Mouse (Mus musculus): ENCODE results near the gene Zfp189.
"Not testable (repeated sequence)": the region's sequence is repeated elsewhere in the genome, so short reads cannot be mapped to it uniquely, and the experiment has no call there.

Gene Zfp189

DNA sequence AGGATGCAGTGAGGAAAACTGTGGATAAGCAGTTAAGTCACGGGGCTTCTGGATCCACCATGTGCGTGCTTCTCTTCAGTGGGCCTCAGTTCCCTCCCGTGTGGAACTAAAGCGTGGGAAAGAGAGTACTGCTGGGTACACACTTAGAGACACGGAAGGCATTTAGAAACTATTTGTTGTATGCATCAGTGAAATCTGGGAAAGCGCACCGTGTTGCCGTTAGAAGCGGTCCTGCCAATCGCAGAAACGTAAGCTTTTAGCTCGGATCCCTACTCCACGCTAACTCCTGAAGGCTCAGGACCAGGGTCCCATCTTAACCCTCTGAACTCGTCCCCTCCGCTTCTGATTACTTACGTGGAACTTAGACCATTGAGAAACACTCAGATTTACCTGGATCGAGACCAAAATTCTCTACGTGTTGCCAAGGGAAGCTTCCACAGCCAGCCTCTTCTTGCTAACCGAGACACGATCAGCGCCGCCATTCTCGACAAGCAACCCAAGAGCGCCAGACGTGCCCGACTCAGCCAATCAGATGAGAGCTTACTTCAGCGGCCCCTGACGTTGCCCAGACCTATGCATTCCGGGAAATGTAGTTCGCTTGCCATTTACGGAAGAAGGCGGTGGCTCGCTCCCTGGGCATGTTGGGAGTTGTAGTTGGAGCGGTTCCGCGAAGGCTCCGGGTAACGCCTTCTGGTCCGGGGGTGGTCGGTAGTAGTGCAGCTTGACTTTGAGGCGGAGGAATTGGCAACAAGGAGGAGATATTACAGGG, at the start of gene Zfp189, which contains the start of gene Mrpl50:
Zfp189 (plus strand) TSS at position 605 of the 769 bp plus-strand sequence.
Mrpl50 (minus strand) TSS at position 522 of the 769 bp plus-strand sequence.
- DNase-seq (ENCODE audit: low spot score), result peak; percentile 97

DNA sequence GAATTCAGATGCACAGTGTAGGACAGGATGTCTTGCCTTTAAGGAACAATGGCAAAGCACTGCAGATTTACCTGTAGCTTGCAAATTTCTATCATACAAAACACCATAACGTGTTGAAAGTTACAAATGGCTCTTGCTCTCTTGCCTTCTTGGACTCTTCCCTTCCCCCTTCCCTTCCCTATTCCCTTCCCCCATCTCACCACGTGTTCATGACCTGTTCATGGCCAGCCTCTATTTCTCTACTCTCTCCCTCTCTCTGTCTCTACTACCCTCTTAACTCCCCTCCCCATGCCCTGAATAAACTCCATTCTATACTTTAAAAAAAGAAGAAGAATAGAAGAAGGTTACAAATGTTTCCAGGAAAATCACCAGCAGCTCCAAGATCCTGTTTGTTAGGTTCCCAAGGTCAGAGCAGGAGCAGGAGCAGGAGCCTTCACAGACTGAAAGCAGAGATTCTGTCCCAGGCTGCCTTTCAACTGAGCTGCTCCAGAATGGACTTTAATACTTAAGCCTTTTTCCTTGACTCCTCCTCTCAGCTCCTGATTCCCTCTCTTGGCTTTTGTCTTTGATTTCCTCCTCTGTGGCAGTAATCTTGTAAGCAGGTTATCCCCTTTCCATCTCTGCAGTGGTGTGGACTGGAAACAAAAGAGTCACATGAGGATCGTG, 47.4 kb upstream of the Zfp189 start, which contains the start of gene Acnat1:
Acnat1 (minus strand) TSS at position 478 of the 666 bp plus-strand sequence.
- no peak for DNase-seq (ENCODE audit: low spot score)

DNA sequence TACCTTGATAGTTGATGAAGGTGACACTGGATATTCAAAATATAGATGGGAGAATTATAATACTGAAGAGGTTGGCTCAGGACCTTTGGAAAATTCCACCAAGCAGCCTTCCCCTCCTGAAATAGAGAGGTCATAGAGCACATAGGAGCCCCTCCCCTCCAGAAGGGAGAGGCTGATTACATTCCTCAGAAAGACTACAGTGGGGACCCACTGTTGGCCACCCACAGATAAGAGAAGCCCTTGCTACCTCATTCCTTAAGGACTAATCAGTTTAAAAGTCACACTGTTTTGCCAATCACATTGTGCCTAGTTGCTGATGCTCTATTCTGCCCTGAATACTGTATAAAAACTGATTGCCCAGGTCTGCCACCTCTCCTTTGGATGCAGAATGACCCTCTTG, 46.4 kb upstream of the Zfp189 start:
- DNase-seq (ENCODE audit: low spot score), result no peak

DNA sequence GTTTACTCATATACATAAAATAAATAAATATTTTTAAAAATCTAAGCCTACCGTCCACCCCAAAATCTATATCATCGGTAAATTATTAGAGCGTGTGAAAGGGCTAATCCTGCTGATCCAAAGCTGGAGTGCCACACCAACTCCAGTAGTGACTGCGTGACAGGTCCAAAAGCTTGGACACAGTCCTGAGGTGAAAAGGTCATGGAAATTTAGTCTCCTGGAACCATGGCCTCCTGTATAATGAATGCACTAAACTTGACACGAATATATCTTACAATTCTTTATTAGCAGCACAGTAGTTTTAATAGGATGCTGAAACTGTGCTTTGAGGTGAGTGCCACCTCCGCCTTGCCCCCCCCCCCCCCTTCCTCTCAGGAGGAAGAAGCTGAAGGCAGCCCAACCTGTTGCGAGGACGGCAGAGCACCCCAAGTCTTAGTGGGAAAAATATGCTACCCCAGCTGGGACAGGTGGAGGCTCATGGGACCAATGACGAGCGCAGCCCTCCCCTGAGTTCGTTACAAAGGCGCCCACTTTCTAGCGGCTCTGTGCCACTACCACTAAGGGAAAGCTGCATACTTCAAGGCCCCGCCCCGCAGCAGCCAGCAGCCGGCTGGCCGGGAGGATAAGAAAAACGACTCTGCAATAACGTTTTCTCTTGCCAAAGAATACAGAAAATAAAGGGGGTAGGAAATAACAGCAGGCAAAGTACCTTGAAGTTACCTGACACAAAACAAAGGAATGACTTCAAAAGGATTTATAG, 42.7 kb upstream of the Zfp189 start:
- peak; percentile 16 for DNase-seq (ENCODE audit: low spot score)

DNA sequence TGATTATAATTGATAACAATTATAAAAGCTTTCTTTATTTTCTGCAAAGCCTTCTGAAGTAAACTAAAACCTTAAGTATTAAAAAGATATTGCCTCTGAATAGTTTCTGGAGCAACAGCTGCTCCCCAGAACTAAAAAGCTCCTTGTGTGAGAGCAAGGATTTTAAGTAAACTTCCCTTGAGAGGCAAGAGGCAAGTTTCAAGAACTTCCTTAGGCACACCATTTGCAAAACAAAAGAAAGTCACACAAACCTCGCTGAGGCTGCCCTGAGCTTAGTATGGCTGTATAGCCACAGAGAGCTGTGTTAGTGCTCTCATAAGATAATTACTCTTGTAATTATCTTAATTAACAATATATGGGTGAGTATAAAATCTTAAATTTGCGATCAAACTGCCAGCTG, 41.9 kb upstream of the Zfp189 start:
- not testable (repeated sequence) for DNase-seq (ENCODE audit: low spot score)

DNA sequence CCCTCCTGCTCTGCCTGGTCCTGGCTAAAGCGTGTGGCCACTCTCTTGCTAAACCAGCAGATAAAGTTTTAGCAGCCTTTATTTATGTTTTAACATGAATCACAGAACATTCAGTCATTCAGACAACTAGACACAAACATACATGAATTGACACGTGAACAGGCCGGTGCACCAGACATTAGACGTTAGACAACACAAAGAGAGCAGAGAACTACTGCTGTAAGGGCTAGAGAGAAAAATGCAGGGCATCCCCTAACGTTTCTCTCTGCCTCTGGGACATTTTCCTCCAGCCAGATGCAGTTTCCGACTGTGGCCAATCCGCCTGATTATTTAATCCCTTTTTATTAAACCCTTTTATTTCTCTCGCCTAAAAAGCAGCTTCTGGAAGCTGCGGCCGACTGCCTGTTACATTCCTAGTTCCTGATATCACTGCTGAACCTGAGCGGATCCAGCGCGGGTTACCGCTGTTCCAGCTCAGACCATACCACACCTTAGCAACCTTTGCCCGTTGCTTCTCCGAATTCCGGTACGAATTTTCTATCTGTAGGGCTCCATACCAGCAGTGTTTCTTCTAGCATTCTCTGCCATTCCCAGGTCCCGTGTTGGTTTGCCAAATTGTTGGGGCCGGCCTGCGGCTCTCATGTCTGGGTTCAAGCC, 40.7 kb upstream of the Zfp189 start:
- DNase-seq (ENCODE audit: low spot score), result no peak

DNA sequence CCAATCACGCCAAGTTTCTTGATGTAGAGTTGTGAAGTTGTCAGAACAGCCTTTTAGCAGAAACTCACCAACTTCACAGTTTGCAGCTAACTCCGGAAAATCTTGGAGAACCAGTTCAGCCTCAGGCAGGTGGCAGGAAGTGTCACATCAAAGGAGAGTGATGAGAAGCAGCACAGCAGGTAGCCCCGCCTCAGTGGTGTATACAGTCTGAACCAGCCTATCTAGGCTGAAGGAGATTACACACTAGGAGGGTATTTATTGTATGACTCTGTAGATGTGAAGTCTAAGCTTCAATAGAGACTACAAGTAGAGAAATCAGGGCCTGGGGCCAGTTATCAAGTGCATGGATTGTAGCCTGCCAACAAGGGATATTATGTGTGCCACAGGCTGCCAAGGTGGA, 40.1 kb upstream of the Zfp189 start:
- DNase-seq (ENCODE audit: low spot score), result peak; percentile 2

DNA sequence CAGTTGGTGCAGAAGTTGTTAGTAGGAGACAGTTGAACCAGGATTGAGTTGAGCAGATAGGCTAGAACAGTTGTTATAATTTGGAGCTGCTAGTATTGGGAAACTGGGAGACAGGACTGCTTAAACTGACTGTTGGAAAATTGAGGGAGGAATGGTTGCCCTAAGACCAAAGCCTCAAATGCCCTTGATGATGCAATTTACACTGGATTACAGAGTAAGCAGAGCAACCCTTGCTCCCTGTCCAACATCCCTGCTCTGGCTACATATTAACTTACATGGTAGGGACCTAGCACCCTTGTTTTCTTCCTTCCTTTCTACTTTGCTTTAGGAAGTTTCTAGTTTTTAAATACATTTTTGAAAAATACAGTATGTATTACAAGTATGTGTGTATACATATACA, 35.5 kb upstream of the Zfp189 start:
- no peak for DNase-seq (ENCODE audit: low spot score)

DNA sequence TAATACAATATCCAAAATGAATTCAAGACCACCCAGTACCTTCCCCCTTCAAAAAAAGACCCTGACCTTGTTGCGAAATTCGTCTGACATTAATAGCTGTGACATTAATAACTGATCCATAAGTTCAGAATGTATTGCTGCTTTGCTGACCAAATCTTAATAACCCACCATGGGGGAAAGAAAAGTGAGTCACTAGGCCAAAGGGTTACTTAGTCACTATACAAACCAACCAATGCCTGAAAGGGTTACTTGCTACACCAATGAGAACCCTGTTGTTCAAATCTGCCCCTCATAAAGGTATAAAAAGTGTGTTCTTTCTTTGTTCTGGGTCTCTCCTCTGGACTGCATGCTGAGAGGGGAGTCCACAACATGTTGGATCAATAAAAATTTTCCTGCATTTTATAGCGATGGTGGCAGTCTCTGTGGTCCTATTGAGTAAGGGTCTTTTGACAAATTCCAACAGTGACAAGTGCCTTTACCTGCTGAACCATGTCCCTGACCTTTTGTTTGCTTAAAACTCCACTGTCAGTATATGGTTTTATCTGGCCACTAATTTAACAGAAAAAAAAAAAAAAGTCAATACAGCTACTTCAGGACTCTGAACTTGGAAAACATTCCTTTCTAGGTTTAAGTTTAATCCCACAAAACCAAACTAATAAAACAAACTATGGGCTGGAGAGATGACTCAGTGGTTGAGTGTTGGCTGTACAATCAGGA, 34.9 kb upstream of the Zfp189 start:
- DNase-seq (ENCODE audit: low spot score), result not testable (repeated sequence)

DNA sequence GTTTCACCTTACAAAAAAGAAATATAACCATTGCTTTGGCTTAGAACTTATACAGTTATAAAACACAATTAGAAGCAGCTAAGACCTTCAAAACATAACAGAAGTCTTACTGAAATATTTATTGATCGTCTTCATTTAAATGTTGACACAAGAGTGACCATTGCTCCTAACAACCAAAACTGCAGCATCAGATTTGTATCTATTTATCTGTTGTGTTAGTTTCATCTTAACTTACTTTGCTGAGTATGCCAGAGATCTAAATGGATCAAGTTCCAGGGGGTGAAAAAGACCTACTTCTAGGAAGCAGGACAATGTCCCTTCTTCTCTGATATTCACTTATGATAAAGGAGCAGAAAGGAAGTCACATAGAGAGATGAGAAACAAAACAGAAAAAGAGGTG, 17.4 kb upstream of the Zfp189 start:
- no peak for DNase-seq (ENCODE audit: low spot score)

DNA sequence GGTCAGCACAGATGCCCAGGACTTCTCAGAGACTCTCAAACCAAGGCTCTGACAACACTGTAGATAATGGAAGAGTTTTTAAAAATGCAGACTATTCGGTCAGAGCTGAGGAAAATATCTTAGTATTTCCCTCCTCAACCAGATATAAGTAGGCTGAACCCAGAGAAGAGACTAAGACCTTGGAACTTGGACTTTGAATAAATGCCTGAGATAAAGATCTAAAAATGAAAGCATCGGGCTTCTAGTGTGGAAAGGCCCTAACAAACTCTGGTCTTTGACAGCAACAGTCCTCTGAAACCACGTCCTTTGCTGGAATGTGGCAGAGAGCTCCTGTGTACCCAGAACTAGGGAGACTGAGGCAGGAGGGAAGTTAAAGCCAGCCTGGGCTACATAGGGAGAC, 14.6 kb upstream of the Zfp189 start, which contains the start of gene Baat:
Baat (minus strand) TSS at position 172 of the 400 bp plus-strand sequence.
- no peak for DNase-seq (ENCODE audit: low spot score)

DNA sequence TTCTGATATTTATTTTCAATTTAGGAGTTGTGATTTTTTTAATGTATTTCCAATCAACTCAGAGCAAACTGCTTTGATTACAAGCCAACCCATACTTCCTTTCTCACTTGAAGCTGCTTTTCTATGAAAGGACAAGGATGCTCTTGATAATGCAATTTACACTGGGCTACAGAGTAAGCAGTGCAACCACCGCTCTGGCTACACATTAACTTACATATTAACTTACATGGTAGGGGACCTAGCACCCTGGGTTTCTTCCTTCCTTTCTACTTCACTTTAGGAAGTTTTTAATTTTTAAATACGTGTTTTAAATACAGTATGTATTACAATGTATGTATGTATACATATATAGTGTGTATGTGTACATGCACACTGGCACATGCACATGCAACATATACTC, 11.8 kb upstream of the Zfp189 start:
- no peak for DNase-seq (ENCODE audit: low spot score)

DNA sequence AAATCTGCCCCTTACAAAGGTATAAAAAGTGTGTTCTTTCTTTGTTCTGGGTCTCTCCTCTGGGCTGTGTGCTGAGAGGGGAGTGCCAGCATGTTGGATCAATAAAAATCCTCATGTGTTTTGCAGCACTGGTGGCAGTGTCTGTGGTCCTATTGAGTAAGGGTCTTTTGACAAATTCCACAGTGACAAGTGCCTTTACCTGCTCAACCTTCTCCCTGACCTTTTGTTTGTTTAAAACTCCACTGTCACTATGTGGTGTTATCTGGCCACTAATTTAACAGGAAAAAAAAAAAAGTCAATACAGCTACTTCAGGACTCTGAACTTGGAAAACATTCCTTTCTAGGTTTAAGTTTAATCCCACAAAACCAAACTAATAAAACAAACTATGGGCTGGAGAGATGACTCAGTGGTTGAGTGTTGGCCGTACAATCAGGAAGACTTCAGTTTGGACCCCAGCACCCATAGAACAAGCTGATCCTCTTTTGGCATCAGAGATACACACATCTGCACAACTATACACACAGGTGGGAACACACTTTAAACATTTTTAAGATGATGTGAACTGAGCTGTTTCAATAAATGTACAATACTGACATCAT, 10.6 kb upstream of the Zfp189 start:
- not testable (repeated sequence) for DNase-seq (ENCODE audit: low spot score)

DNA sequence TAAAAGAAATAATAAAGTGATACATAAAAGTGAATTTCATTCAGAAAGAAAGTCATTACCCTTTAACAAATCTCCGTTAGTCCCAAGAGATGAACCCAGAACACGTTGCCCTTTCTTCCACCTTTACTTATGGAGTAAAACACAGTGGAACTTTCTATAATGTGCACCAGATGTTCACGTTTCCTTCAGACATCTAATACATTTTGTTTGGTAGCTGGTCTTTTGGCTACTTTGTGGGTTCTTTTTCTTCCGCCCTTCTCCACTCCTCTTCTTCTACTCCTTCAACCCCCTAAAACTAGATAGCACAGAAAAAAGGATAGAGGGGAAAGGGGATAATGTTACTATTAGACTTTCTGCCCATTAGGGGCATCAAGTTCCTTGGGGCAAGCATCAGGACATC, 8.3 kb upstream of the Zfp189 start:
- no peak for DNase-seq (ENCODE audit: low spot score)

DNA sequence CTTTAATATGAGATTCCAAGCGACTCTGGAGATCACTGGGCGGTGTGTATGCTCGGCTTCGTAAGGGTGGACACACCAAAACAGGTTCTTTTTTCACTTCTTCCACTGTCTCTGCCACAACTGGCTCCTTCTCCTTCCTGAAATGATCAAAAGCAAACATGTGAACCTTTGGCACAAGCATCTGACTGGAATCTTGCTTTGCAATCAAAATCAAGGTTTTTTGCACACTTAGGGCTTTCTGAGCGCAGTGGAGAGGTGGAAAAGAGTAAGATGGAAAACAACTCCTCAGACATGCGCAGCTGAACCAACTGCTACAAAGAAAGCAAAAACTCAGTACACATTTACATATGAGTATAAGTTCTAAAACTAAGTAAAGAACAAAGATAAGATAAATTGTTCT, 6.5 kb upstream of the Zfp189 start:
- no peak for DNase-seq (ENCODE audit: low spot score)

DNA sequence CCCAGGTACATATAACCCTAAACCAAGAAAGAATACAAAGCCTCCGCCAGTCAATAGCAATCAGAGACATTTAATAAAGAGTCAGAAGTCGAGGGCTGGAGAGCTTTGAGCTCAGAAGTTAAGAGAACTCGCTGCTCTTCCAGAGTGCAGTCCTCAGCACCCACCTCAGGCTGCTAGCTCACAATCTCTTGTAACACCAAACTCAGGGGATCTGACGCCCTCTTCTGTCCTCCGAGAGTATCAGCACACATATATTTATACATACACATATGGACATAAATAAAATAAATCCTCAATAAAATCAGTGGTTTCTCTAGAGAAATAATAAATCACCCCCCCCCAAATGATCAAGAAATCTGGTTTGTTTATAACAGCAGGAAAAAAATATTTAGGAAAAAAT, 1.5 kb upstream of the Zfp189 start:
- no peak for DNase-seq (ENCODE audit: low spot score)

DNA sequence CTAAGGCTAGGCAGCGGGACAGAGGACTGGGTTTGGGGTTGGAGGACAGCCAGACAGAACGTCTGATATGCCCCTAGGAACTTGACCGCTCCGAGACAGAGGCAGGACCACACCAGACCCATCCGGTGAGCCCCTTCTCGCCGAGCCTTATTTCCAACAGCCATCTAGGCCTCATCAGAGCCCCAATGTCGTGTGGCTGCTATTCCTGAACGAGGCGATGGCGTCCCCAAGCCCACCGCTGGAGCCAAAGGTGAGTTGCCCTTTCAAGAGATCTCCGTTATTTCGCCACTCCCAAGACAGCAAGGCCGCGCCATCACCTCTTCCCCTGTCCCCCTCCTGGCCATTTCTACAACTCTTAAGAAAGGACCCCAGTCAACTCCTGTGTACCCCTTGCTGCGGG, 370 bp downstream of the Zfp189 start:
- no peak for DNase-seq (ENCODE audit: low spot score)

DNA sequence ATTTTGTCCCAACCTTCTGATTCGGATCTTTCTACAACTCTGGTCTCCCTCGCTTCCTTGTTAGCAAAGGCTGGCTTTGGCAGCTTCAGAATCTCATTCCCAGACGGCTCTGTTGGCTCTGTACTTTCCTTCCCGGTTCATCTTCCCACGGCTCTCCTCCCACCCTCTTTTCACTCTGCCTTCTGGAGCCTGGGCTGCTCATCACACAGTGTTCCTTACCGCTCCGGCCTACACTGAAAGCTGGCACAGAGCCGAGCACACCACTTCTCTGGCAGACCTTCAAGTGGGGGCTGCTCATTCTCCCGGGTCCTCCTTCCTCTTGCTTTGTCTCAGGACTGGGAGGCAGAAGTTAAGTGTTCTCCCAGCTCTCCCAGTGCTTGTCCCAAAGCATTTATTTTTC, 1.6 kb downstream of the Zfp189 start:
- no peak for DNase-seq (ENCODE audit: low spot score)

DNA sequence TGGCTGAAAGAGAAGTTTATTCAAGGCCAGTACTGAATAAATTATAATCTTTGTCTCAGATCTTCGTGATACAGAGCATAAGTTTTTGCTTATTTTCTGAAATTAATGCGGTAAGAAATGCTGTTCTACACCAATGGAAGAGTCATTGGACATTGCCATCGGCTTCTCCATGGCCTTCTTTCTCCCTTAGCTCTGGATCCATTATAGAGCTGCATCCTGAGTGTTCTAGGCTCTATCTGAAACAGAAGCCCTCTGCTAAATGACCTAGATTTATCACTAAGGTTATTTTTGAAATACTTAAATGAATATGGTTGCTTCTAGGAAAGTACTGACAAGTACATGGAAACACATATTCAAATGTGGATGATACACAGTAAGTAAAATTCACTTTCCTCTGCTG, 14.1 kb downstream of the Zfp189 start:
- DNase-seq (ENCODE audit: low spot score), result no peak

DNA sequence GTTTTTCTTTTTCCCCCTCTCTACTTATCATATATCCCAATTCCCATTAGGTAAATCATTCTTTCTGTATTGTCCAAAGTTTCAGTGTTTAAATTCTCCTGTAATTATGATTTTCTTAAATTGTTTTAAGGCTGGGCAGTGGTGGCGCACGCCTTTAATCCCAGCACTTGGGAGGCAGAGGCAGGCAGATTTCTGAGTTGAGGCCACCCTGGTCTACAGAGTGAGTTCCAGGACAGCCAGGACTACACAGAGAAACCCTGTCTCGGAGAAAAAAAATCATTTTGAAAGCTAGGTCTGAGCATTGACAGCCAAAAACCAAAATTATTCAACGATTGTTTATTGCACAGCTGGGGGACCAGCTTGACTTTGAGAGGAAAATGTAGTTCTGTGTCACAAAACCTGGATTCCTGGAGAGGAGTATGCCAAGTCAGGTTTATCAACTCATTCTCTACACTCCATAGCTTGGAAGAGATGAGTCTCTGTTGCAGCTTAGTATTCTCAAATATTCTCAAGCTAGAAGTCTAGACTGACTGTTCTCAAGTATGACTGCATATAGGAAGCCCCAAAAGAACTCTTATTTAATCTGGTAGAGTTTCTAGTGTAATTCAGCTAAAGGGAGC, 14.8 kb downstream of the Zfp189 start:
- DNase-seq (ENCODE audit: low spot score), result no peak

DNA sequence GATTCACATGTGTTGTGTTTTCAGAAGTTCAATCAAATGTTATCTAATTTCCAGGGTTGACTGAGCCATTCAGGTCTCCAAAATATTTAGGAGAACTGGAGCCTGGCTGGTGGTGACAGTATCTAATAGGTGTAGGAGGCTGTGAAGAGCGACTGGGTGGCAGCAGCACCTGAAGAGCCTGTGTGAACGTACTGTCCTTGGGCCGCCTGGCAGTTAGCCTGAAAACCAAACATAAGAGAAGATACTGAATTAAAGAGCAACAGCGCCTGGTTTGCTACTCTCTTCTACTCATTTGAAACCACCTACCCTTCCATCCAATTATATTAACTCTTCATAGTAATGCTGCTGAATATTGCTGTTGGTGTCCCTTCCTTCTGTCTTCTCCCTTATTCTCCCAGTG, 15.7 kb downstream of the Zfp189 start:
- no peak for DNase-seq (ENCODE audit: low spot score)

Measured in lung, postnatal 25 days (tissue).